Mouse (Mus musculus) embryonic fibroblast, embryonic 13.5 days (primary cell): ENCODE results near the gene Ddit4l.

Experiments
- CTCF ChIP-seq: IDR thresholded peaks from 2 replicates; pipeline ENCODE4 v1.5.1; 2011; ENCODE audit warnings: mild to moderate bottlenecking, control low read depth, low read length, moderate library complexity, borderline replicate concordance; ENCODE audit not compliant: insufficient read depth
- POLR2A ChIP-seq: IDR thresholded peaks from 2 replicates; pipeline ENCODE4 v1.6.1; 2011; ENCODE audit warnings: low read depth, mild to moderate bottlenecking, control low read depth, low read length, moderate library complexity

- TF ChIP-seq CTCF (no peak), POLR2A (no peak)
Observed at GRCm38 (mm10) chr3:137608918-137609435, 12.4 kb upstream of the Ddit4l start.
